Mouse (Mus musculus): Measurements from ENCODE around the gene Cd59b.
A peak's percentile ranks its signal among the peaks of the same experiment; 100 is the strongest.
"Not testable (repeated sequence)": the region's sequence is repeated elsewhere in the genome, so short reads cannot be mapped to it uniquely, and the experiment has no call there.

Cd59b gene

GRCm38 (mm10) chr2:104114898-104115297 is 45.2 kb downstream of the Cd59b start:
- no peak for DNase-seq (ENCODE audit: low read depth, low spot score)

GRCm38 (mm10) chr2:104117173-104117572 is 47.5 kb downstream of the Cd59b start:
- DNase-seq (ENCODE audit: low read depth, low spot score): not testable (repeated sequence)

- no peak for DNase-seq (ENCODE audit: low read depth, low spot score)
These were observed 49.4 kb downstream of the Cd59b start for GRCm38 (mm10) chr2:104119097-104119496.

GRCm38 (mm10) chr2:104120312-104120711 is 50.7 kb downstream of the Cd59b start:
- DNase-seq (ENCODE audit: low read depth, low spot score): no peak

GRCm38 (mm10) chr2:104121681-104122504 is 52.2 kb downstream of the Cd59b start:
- DNase-seq (ENCODE audit: low read depth, low spot score): no peak

GRCm38 (mm10) chr2:104122505-104123378 is 53.1 kb downstream of the Cd59b start, which contains the start of gene A930018P22Rik:
Gene A930018P22Rik, plus strand, starts transcription at chr2:104122769.
- DNase-seq (ENCODE audit: low read depth, low spot score): peak; percentile 85

- DNase-seq (ENCODE audit: low read depth, low spot score): no peak
These were observed 53.9 kb downstream of the Cd59b start for GRCm38 (mm10) chr2:104123540-104123939.

- no peak for DNase-seq (ENCODE audit: low read depth, low spot score)
These were observed 54.4 kb downstream of the Cd59b start for GRCm38 (mm10) chr2:104124071-104124470.

GRCm38 (mm10) chr2:104128803-104129531 is 59.3 kb downstream of the Cd59b start:
- no peak for DNase-seq (ENCODE audit: low read depth, low spot score)

GRCm38 (mm10) chr2:104130165-104130564 is 60.5 kb downstream of the Cd59b start:
- DNase-seq (ENCODE audit: low read depth, low spot score): no peak

GRCm38 (mm10) chr2:104130969-104131368 is 61.3 kb downstream of the Cd59b start:
- no peak for DNase-seq (ENCODE audit: low read depth, low spot score)

GRCm38 (mm10) chr2:104132266-104132859 is 62.7 kb downstream of the Cd59b start:
- DNase-seq (ENCODE audit: low read depth, low spot score): no peak

GRCm38 (mm10) chr2:104133042-104133810 is 63.6 kb downstream of the Cd59b start:
- DNase-seq (ENCODE audit: low read depth, low spot score): no peak

- peak; percentile 92 for DNase-seq (ENCODE audit: low read depth, low spot score)
These were observed 64.8 kb downstream of the Cd59b start for GRCm38 (mm10) chr2:104134150-104135056.

GRCm38 (mm10) chr2:104135920-104136319 is 66.3 kb downstream of the Cd59b start:
- peak; percentile 31 for DNase-seq (ENCODE audit: low read depth, low spot score)
